Mouse (Mus musculus) embryonic facial prominence, embryonic 10.5 days (tissue): ENCODE data around the gene Krtap1-4. TPM values are rescaled to one million over a fixed set of nuclear protein-coding genes. Genes with fewer than 3 reads are reported as not detected.
"Not testable (repeated sequence)": the region's sequence is repeated elsewhere in the genome, so short reads cannot be mapped to it uniquely, and the experiment has no call there.

ENCODE experiments used
- DNase-seq: peaks from one replicate; pipeline ENCODE4 v3.0.0-alpha.2; 2017; ENCODE audit warnings: low spot score
- H3K27ac ChIP-seq: fragments of 300-500 bp; sonication (generic); replicated peaks from 2 replicates; pipeline ENCODE4 v1.5.1; 2016; ENCODE audit warnings: mild to moderate bottlenecking
- H3K27me3 ChIP-seq: fragments of 300-500 bp; sonication (generic); replicated peaks from 2 replicates; pipeline ENCODE4 v1.6.1; 2016; ENCODE audit warnings: low read depth, mild to moderate bottlenecking; ENCODE audit not compliant: poor library complexity, severe bottlenecking
- H3K36me3 ChIP-seq: fragments of 300-500 bp; sonication (generic); replicated peaks from 2 replicates; pipeline ENCODE4 v1.6.1; 2016; ENCODE audit warnings: mild to moderate bottlenecking, moderate library complexity
- H3K4me1 ChIP-seq: fragments of 300-500 bp; sonication (generic); 2 replicates; pipeline ENCODE4 v1.6.1; 2016
- H3K4me3 ChIP-seq: fragments of 300-500 bp; sonication (generic); 2 replicates; pipeline ENCODE4 v1.5.1; 2016; ENCODE audit warnings: mild to moderate bottlenecking, moderate library complexity
- H3K9me3 ChIP-seq: fragments of 300-500 bp; sonication (generic); 2 replicates; pipeline ENCODE4 v1.6.1; 2016; ENCODE audit warnings: mild to moderate bottlenecking
- WGBS: fragments of 180-500 bp; shearing (Covaris S2); methylation state at CpG from one replicate; pipeline ENCODE4 v1.1.7; 2016; 5-methylcytosine and 5-hydroxymethylcytosine counted together
- polyA plus RNA-seq: library from polyadenylated mRNA; unstranded; fragments of >200 nt; fragmentation: Nextera tagmentation; extraction: Ambion mirVana; gene quantifications from 2 replicates; pipeline ENCODE4 v1.2.1, GENCODE M21; 2016

The Krtap1-4 gene
- not detected in 2 replicates for polyA plus RNA-seq

- no peak within 1 kb of the TSS for H3K27ac ChIP-seq
- H3K27me3 ChIP-seq: no peaks in the 10 kb centered on the region
- no peaks in the 10 kb centered on the region for H3K9me3 ChIP-seq
- no peaks in the 10 kb centered on the region for H3K4me1 ChIP-seq
- DNase-seq: no peak
- H3K36me3 ChIP-seq: no peaks in the 10 kb centered on the region
- no peak within 1 kb of the TSS for H3K4me3 ChIP-seq
- 87% methylated on average over 5 of the region's 5 CpGs for WGBS
Observed at GRCm38 (mm10) chr11:99583245-99583704, at the start of gene Krtap1-4. Gene Krtap1-4, minus strand, starts transcription at chr11:99583654.

GRCm38 (mm10) chr11:99630890-99631289 is 47.4 kb upstream of the Krtap1-4 start:
- 80% methylated on average over 3 of the region's 3 CpGs for WGBS
- Histone ChIP-seq H3K4me1 (no peaks in the 10 kb centered on the region), H3K27me3 (no peaks in the 10 kb centered on the region; the same call in 1 of the 2 replicates), H3K27ac (no peak overlapping the region), H3K4me3 (no peak overlapping the region), H3K9me3 (no peaks in the 10 kb centered on the region), H3K36me3 (no peaks in the 10 kb centered on the region)
- DNase-seq: no peak

DNA sequence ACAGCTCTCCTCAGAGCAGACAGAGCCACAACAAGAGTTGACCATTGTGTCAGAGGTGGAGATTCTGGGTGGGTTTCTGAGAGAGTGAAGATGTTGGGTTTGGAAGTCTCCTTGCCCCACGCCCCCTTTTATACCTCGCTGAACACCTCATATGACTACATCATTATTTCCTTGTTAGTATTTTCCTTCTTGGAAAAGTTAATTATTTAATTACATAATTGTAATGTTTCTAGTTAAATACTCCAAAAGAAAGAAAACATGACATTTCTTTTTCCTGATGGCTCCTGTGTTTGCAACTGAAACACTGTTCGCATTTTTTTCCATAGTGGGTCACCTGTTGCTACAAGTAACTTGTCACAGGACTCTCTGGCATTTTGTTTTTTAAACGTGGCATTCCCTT is 44.7 kb upstream of the Krtap1-4 start, which contains the start of gene Krtap4-1:
Gene Krtap4-1 (minus strand): TSS at position 101 of the 400 bp plus-strand sequence.
- DNase-seq: no peak
- 81% methylated on average over 4 of the region's 4 CpGs for WGBS
- H3K36me3 ChIP-seq: no peaks in the 10 kb centered on the region
- H3K4me1 ChIP-seq: no peaks in the 10 kb centered on the region
- no peaks in the 10 kb centered on the region for H3K9me3 ChIP-seq
- H3K4me3 ChIP-seq: no peak within 1 kb of the TSS
- no peaks in the 10 kb centered on the region for H3K27me3 ChIP-seq
- no peak within 1 kb of the TSS for H3K27ac ChIP-seq

DNA sequence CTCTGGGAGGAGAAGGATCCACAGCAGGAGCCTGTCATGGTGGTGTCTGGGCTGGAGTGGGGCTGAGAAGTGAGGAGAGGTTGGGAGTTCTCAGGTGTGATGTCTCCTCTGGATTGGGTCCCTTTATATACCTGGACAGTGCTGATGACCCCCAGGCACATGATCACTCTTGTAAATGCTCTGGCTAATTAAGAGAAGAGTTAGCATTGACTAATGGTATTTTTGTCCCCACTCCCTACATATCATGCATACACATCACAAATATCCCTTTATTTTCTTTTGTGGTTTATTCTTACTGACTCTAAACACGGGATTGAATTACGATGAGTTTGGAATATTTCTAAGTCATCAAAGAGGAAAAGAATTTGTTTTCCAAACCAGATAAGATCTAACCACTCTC is 36.9 kb upstream of the Krtap1-4 start, which contains the start of gene Gm11562:
Gene Gm11562 (minus strand): TSS at position 101 of the 400 bp plus-strand sequence.
- H3K4me1 ChIP-seq: no peaks in the 10 kb centered on the region
- WGBS: 92% methylated on average over 2 of the region's 2 CpGs
- H3K36me3 ChIP-seq: no peaks in the 10 kb centered on the region
- no peak for DNase-seq
- no peaks in the 10 kb centered on the region for H3K27me3 ChIP-seq
- H3K4me3 ChIP-seq: no peak within 1 kb of the TSS
- no peaks in the 10 kb centered on the region for H3K9me3 ChIP-seq
- no peak within 1 kb of the TSS for H3K27ac ChIP-seq

GRCm38 (mm10) chr11:99614796-99615363 is 31.4 kb upstream of the Krtap1-4 start, which contains the start of gene Krtap2-4:
Gene Krtap2-4, minus strand, starts transcription at chr11:99614846.
- H3K4me3 ChIP-seq: no peak within 1 kb of the TSS
- no peaks in the 10 kb centered on the region for H3K9me3 ChIP-seq
- DNase-seq: no peak
- H3K36me3 ChIP-seq: no peaks in the 10 kb centered on the region
- no peaks in the 10 kb centered on the region for H3K27me3 ChIP-seq
- 80% methylated on average over 3 of the region's 3 CpGs for WGBS
- no peaks in the 10 kb centered on the region for H3K4me1 ChIP-seq
- H3K27ac ChIP-seq: no peak within 1 kb of the TSS

DNA sequence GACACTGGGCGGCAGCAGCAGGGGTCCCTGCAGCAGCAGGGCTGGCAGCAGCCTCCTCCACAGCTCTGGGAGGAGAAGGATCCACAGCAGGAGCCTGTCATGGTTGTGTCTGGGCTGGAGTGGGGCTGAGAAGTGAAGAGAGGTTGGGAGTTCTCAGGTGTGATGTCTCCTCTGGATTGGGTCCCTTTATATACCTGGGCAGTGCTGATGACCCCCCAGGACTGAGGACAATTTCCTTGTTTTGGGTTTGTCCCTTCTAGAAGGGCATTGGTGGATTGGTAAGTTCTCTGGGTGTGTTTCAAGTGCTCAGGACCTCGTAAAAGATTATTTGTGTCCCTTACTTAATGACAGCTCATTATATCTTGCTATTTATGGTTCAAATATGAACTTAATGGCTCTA is 26.6 kb upstream of the Krtap1-4 start, which contains the start of gene Gm11937:
Gene Gm11937 (minus strand): TSS at position 101 of the 400 bp plus-strand sequence.
- not testable (repeated sequence) for H3K4me1 ChIP-seq, H3K27ac ChIP-seq, H3K27me3 ChIP-seq, H3K9me3 ChIP-seq, H3K36me3 ChIP-seq, DNase-seq, H3K4me3 ChIP-seq
- 71% methylated on average over 1 of the region's 2 CpGs for WGBS

DNA sequence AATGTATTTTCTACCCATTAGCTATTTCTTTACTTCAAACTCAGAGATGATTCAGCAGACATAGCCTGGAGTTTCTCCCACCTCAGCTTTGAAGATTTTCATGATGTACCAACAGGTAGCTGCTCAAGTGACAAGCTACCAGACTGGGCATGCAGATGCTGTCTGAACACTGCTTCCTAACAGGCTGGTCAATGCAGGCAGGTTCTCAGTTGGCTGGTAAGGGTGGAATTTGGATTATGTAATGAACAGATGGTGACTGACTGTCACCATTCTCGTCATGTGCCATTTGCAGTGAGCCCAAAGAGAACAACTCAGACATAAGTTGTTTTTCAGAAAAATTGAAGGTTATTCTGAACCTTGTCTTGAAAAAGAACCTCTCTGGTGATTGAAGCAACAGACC is 25.7 kb upstream of the Krtap1-4 start:
- no peak overlapping the region for H3K4me3 ChIP-seq
- H3K27me3 ChIP-seq: no peaks in the 10 kb centered on the region
- no peak overlapping the region for H3K27ac ChIP-seq
- no peak for DNase-seq
- no peaks in the 10 kb centered on the region for H3K36me3 ChIP-seq
- no peaks in the 10 kb centered on the region for H3K4me1 ChIP-seq
- H3K9me3 ChIP-seq: no peaks in the 10 kb centered on the region
- 73% methylated on average over 1 of the region's 1 CpGs for WGBS

- H3K36me3 ChIP-seq, H3K4me1 ChIP-seq, H3K27ac ChIP-seq, H3K4me3 ChIP-seq, H3K9me3 ChIP-seq, DNase-seq, H3K27me3 ChIP-seq: not testable (repeated sequence)
- 76% methylated on average over 1 of the region's 1 CpGs for WGBS
Observed at GRCm38 (mm10) chr11:99603208-99603607, 19.8 kb upstream of the Krtap1-4 start, which contains the start of gene Gm11938. Gene Gm11938, minus strand, starts transcription at chr11:99603308.

- WGBS: 81% methylated on average over 6 of the region's 6 CpGs
- DNase-seq: not testable (repeated sequence)
Observed at GRCm38 (mm10) chr11:99597742-99598141, 14.3 kb upstream of the Krtap1-4 start, which contains the start of gene Krtap9-3. Gene Krtap9-3, minus strand, starts transcription at chr11:99598105.

DNA sequence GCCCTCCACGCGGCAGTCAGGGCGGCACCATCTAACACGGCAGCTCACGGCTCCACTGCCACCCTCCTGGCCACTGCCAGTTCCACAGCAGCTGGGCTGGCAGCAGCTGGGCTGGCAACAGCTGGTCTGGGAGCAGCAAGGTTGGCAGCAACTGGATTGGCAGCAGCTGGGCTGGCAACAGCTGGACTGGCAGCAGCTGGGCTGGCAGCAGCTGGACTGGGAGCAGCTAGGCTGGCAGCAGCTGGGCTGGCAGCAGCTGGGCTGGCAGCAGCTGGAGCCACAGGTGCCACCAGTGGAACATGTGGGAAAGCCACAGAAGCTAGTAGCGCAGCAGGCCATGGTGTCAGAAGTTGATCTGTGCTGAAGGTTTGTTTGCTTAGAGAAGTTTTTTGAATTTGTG is 7.5 kb upstream of the Krtap1-4 start, which contains the start of gene Krtap1-3:
Gene Krtap1-3 (minus strand): TSS at position 359 of the 400 bp plus-strand sequence.
- no peak within 1 kb of the TSS for H3K27ac ChIP-seq
- no peak within 1 kb of the TSS for H3K4me3 ChIP-seq
- no peaks in the 10 kb centered on the region for H3K36me3 ChIP-seq
- H3K4me1 ChIP-seq: no peaks in the 10 kb centered on the region
- no peaks in the 10 kb centered on the region for H3K27me3 ChIP-seq
- DNase-seq: no peak
- no peaks in the 10 kb centered on the region for H3K9me3 ChIP-seq
- WGBS: 81% methylated on average over 6 of the region's 6 CpGs

More at GRCm38 (mm10) chr11:99597742-99598141, 14.3 kb upstream of the Krtap1-4 start, which contains the start of gene Krtap9-3:
- not testable (repeated sequence) for H3K36me3 ChIP-seq, H3K27ac ChIP-seq, H3K4me1 ChIP-seq, H3K9me3 ChIP-seq, H3K27me3 ChIP-seq, H3K4me3 ChIP-seq

- DNase-seq: no peak
Observed at GRCm38 (mm10) chr11:99585096-99585495, 1.6 kb upstream of the Krtap1-4 start.

DNA sequence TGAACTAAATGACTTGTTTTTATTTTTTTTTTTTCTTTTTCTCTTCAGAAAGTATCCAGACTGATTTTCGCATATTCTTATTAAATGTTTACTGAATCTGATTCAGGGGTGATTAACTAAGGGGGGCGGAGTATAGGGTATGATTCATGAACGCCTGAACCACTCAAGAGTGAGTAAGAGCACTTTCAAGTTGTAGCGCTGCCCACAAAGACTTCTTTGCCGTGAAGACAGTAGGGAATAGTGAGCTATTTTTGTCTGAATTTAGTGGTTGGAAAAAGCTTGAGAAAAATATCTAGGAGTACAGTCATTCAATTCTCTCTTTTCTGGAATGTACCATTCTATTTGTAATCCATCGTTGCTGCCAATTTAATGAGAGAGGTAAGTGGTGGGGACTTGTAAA is 1.9 kb downstream of the Krtap1-4 start:
- 89% methylated on average over 6 of the region's 6 CpGs for WGBS
- no peaks in the 10 kb centered on the region for H3K4me1 ChIP-seq
- DNase-seq: no peak
- H3K4me3 ChIP-seq: no peak overlapping the region
- no peak overlapping the region for H3K27ac ChIP-seq
- H3K27me3 ChIP-seq: no peaks in the 10 kb centered on the region
- H3K9me3 ChIP-seq: no peaks in the 10 kb centered on the region
- no peaks in the 10 kb centered on the region for H3K36me3 ChIP-seq

More at GRCm38 (mm10) chr11:99585096-99585495, 1.6 kb upstream of the Krtap1-4 start:
- no peak overlapping the region for H3K27ac ChIP-seq
- WGBS: 93% methylated on average over 7 of the region's 7 CpGs
- no peaks in the 10 kb centered on the region for H3K9me3 ChIP-seq
- H3K27me3 ChIP-seq: no peaks in the 10 kb centered on the region
- no peak overlapping the region for H3K4me3 ChIP-seq
- H3K36me3 ChIP-seq: no peaks in the 10 kb centered on the region
- no peaks in the 10 kb centered on the region for H3K4me1 ChIP-seq

DNA sequence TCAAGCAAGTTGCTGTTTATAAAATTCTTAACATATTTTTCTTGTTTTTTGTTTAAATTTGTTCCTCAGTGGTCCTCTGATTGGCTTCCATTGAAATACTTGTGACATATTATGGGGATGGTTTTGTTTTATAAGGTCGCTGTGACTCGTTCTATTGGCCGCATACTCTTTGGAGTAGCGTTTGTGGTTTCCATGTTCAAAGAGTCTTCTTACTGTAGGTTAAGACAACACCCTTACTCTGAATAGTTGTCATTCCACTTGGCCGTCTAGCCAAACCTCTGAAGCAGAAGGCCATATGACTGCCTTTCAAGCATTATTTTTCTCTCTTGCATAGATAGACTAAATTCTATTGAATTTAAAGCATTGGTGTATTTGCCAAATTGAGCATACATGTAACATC is 2.4 kb downstream of the Krtap1-4 start:
- Histone ChIP-seq H3K4me3 (no peak overlapping the region), H3K36me3 (no peaks in the 10 kb centered on the region), H3K9me3 (no peaks in the 10 kb centered on the region), H3K27me3 (no peaks in the 10 kb centered on the region), H3K4me1 (no peaks in the 10 kb centered on the region), H3K27ac (no peak overlapping the region)
- 91% methylated on average over 5 of the region's 5 CpGs for WGBS
- no peak for DNase-seq
